Mouse (Mus musculus): ENCODE measurements around the gene Gm10190. TPM values are rescaled to one million over a fixed set of nuclear protein-coding genes. Genes with fewer than 3 reads are reported as not detected.

Gm10190 gene
- polyA plus RNA-seq, 1 experiment: not detected

- whole genome bisulfite sequencing: 68% methylated on average over 8 of the region's 8 CpGs
- DNase-seq (ENCODE audit: low read depth, low spot score): no peak
Observed at GRCm38 (mm10) chr17:80323658-80324057, 49.7 kb downstream of the Gm10190 start.

Other genes starting within 250 kb of the Gm10190 start
- 40.4 and 76.9 TPM in 2 replicates for gene Galm, start 246.1 kb downstream of the Gm10190 start, polyA plus RNA-seq (2012; rRNA removed)
- gene Srsf7, start 166.2 kb downstream of the Gm10190 start, polyA plus RNA-seq (2012; rRNA removed): 56.5 and 59.8 TPM in 2 replicates
- gene Ttc39d, start 166.1 kb downstream of the Gm10190 start, polyA plus RNA-seq (2012; rRNA removed): not detected in 2 replicates
- 5.4 and 5.5 TPM in 2 replicates for gene Gemin6, start 149.1 kb downstream of the Gm10190 start, polyA plus RNA-seq (2012; rRNA removed)
- 3.9 and 4.3 TPM in 2 replicates for gene Morn2, start 83.3 kb downstream of the Gm10190 start, polyA plus RNA-seq (2012; rRNA removed)
- gene Dhx57, start 83.1 kb downstream of the Gm10190 start, polyA plus RNA-seq (2012; rRNA removed): 4.8 and 8.4 TPM in 2 replicates
- gene Arhgef33, start 66.1 kb downstream of the Gm10190 start, polyA plus RNA-seq (2012; rRNA removed): 0.02 and 0.19 TPM in 2 replicates
- gene Sos1, start 106.9 kb upstream of the Gm10190 start, polyA plus RNA-seq (2012; rRNA removed): 1.9 and 3.5 TPM in 2 replicates
- gene Cdkl4, start 204.3 kb upstream of the Gm10190 start, polyA plus RNA-seq (2012; rRNA removed): 0.06 and 0.07 TPM in 2 replicates

Measured in large intestine, adult 2 months (tissue).